Mouse (Mus musculus) heart, embryonic 16.5 days (tissue): ENCODE data around the gene Elovl5. TPM values are rescaled to one million over a fixed set of nuclear protein-coding genes. Genes with fewer than 3 reads are reported as not detected.
A peak's percentile ranks its signal among the peaks of the same experiment; 100 is the strongest.
"Not testable (repeated sequence)": the region's sequence is repeated elsewhere in the genome, so short reads cannot be mapped to it uniquely, and the experiment has no call there.

ENCODE experiments used
- ATAC-seq: fragments of 200-750 bp; cut with Nextera tagmentation; replicated peaks from 2 replicates; pipeline ENCODE4 v1.8.0; 2017; ENCODE audit warnings: moderate number of reproducible peaks; ENCODE audit not compliant: insufficient read depth, low FRiP score; ENCODE audit errors: extremely low read depth
- H3K27ac ChIP-seq: fragments of 300-500 bp; sonication (generic); 2 replicates; pipeline ENCODE4 v1.5.1; 2014; ENCODE audit warnings: mild to moderate bottlenecking, low read length, control low read depth, moderate library complexity
- H3K27me3 ChIP-seq: fragments of 300-500 bp; sonication (generic); 2 replicates; pipeline ENCODE4 v1.6.1; 2014; ENCODE audit warnings: low read length, mixed read lengths; ENCODE audit not compliant: control insufficient read depth, insufficient read depth
- H3K36me3 ChIP-seq: fragments of 300-500 bp; sonication (generic); 2 replicates; pipeline ENCODE4 v1.6.1; 2014; ENCODE audit not compliant: control insufficient read depth, insufficient read depth
- H3K4me1 ChIP-seq: fragments of 300-500 bp; sonication (generic); 2 replicates; pipeline ENCODE4 v1.6.1; 2014; ENCODE audit warnings: low read length, mixed read lengths; ENCODE audit not compliant: control insufficient read depth, insufficient read depth
- H3K4me2 ChIP-seq: fragments of 300-500 bp; sonication (generic); 2 replicates; pipeline ENCODE4 v1.6.1; 2014; ENCODE audit warnings: low read depth, mild to moderate bottlenecking, control low read depth, low read length
- H3K4me3 ChIP-seq: fragments of 300-500 bp; sonication (generic); 2 replicates; pipeline ENCODE4 v1.5.1; 2014; ENCODE audit warnings: mild to moderate bottlenecking, control low read depth, low read length
- H3K9ac ChIP-seq: fragments of 300-500 bp; sonication (generic); 2 replicates; pipeline ENCODE4 v1.6.1; 2014; ENCODE audit warnings: low read length, control low read depth
- H3K9me3 ChIP-seq: fragments of 300-500 bp; sonication (generic); replicated peaks from 2 replicates; pipeline ENCODE4 v1.6.1; 2016; ENCODE audit warnings: low read length; ENCODE audit not compliant: control insufficient read depth
- WGBS: fragments of 180-500 bp; shearing (Covaris S2); extraction: QIAGEN DNeasy Blood & Tissue Kit; methylation state at CpG from one replicate; pipeline ENCODE4 v1.1.7; 2014; 5-methylcytosine and 5-hydroxymethylcytosine counted together
- polyA plus RNA-seq: library from polyadenylated mRNA; unstranded; fragments of >200 nt; fragmentation: Nextera tagmentation; extraction: Ambion mirVana; gene quantifications from 2 replicates; pipeline ENCODE4 v1.2.1, GENCODE M21; 2015

Elovl5 gene
- polyA plus RNA-seq, 1 experiment from 2014 or later = 67.3 TPM

DNA sequence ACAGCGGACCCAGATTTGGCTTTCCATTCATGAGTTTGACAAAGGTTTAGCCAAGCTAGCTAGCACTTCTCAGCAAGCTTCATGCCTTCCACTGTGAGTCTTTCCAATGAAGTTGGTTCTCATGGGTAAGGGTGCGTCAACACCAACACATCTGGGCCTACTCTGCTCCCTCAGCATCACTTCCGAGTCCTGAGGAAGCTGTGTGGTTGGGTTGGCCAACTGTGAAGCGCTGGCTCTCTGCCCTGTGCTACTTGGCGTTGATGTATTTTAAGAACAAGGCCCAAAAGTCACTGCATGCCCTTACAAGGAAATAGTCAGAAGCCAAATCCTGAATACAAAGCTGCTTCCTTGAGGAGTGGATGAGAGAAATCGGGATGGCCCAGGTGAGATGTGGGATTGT, 75.1 kb downstream of the Elovl5 start:
- no peak overlapping the region for H3K4me2 ChIP-seq
- H3K4me3 ChIP-seq = no peak overlapping the region
- no peak overlapping the region for H3K9ac ChIP-seq
- 80% methylated on average over 6 of the region's 6 CpGs for WGBS
- no peak overlapping the region for H3K27ac ChIP-seq
- ATAC-seq = no peak
- peaks cover 6% of the 10 kb centered on the region; the same call in 1 of the 2 replicates for H3K4me1 ChIP-seq
- H3K27me3 ChIP-seq = no peaks in the 10 kb centered on the region
- no peaks in the 10 kb centered on the region for H3K36me3 ChIP-seq
- no peaks in the 10 kb centered on the region for H3K9me3 ChIP-seq

DNA sequence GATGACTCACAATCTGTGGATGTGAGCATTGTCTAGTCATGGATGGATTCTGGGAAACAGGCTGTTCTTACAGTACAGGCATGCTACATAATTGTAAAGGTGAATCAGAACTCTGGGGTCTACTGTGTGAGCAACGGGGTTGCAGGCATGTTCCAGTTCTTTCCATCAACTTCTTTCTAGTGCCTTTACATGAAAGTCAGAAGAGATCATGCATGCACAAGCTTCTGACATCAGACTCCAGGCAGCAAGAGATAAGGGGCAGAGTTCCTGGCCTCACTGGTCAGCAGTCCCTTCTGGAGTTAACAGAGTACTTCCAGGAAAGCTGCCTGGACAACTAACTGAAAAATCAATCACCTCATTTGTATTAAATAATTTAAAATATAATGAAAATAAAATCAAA, 75.9 kb downstream of the Elovl5 start:
- H3K27ac ChIP-seq = no peak overlapping the region

GRCm38 (mm10) chr9:77993538-77994255, 76.5 kb downstream of the Elovl5 start:
- not testable (repeated sequence) for H3K9me3 ChIP-seq, H3K27ac ChIP-seq, ATAC-seq, H3K4me3 ChIP-seq, H3K4me2 ChIP-seq, H3K36me3 ChIP-seq, H3K4me1 ChIP-seq, H3K27me3 ChIP-seq, H3K9ac ChIP-seq
- WGBS = 86% methylated on average over 2 of the region's 2 CpGs

More for the DNA sequence above, 75.9 kb downstream of the Elovl5 start:
- ATAC-seq = no peak
- no peak overlapping the region for H3K4me3 ChIP-seq
- WGBS = 24% methylated on average over 1 of the region's 1 CpGs
- H3K4me2 ChIP-seq = no peak overlapping the region
- no peak overlapping the region for H3K9ac ChIP-seq
- peaks cover 6% of the 10 kb centered on the region; the same call in 1 of the 2 replicates for H3K4me1 ChIP-seq
- H3K36me3 ChIP-seq = no peaks in the 10 kb centered on the region
- no peaks in the 10 kb centered on the region for H3K27me3 ChIP-seq
- H3K9me3 ChIP-seq = no peaks in the 10 kb centered on the region

- Histone ChIP-seq H3K9me3 (no peaks in the 10 kb centered on the region), H3K27ac (no peak overlapping the region), H3K9ac (no peak overlapping the region), H3K27me3 (no peaks in the 10 kb centered on the region), H3K4me2 (no peak overlapping the region), H3K4me1 (peaks cover 6% of the 10 kb centered on the region; the same call in 1 of the 2 replicates), H3K4me3 (no peak overlapping the region), H3K36me3 (no peaks in the 10 kb centered on the region)
- 72% methylated on average over 9 of the region's 9 CpGs for WGBS
- ATAC-seq = no peak
Observed at GRCm38 (mm10) chr9:77995235-77995634, 78.1 kb downstream of the Elovl5 start.

DNA sequence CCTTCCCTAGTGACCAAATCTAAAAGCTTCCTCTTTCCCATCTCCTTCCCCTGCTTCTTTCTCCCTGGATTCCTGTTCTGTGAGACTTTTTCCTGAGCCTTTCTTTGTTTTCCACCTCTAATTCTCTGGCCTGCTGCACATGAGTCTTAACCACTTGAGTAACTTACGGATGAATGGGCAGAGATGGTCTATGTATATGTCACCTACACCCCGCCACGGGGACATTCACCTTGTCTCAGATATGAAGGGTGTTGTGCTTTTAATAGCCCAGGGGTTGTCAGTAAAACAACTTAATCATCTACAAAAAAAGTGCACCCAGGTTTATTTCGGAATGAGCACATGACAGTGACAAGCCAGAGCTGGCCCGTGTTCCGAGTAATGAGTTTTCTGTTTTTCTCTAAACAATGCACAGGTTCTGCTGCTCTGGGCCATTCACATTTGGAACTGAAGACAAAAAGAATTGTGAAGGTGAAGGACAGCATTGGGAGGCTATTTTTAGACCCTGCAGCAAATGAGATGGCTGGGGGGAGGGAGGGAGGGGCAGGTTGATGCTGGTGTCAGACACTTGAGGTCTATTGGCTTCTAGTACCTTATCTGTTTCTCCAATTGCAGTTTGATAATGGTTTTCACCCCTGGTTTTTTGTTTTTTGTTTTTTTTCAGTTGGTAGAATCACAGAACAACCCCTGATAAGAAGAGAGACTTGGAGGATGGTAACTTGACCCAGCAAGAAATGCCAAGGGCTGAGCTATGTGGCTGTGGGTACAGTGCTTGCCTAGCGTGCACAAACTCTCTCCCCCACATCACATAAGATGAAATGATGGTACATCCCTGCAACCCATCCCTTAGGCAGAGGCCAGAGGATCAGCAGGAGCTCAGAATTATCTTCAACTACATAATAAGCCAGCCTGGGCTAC, 83.7 kb downstream of the Elovl5 start:
- WGBS = 46% methylated on average over 7 of the region's 7 CpGs
- Histone ChIP-seq H3K27ac (peak overlapping the region; percentile 88), H3K4me3 (no peak overlapping the region), H3K4me1 (peaks cover 12% of the 10 kb centered on the region; the same call in 1 of the 2 replicates), H3K27me3 (no peaks in the 10 kb centered on the region), H3K36me3 (no peaks in the 10 kb centered on the region), H3K9me3 (no peaks in the 10 kb centered on the region), H3K9ac (no peak overlapping the region), H3K4me2 (peak overlapping the region; percentile 35)
- ATAC-seq = peak; percentile 86

DNA sequence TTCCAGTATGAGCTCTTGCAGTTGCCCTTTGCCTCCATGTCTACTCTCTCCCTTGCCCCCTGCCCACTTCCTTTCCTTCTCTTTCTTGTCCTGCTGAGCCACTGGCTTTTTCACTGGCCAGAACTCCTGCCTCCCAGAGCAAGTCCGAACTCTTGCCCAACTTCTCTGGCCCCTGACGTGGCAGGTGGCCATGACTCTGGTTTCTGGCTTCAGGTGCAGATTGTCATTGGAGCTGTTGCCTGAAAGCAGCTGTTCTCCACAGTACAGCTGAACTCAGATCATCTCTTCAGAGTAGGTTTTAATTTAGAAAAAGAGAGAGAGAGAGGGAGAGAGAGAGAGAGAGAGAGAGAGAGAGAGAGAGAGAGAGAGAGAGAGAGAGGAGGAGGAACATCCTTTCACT, 86.1 kb downstream of the Elovl5 start:
- H3K36me3 ChIP-seq = no peaks in the 10 kb centered on the region
- H3K4me3 ChIP-seq = no peak overlapping the region
- H3K9me3 ChIP-seq = no peaks in the 10 kb centered on the region
- ATAC-seq = no peak
- WGBS = 91% methylated on average over 2 of the region's 2 CpGs
- no peak overlapping the region for H3K4me2 ChIP-seq
- H3K9ac ChIP-seq = no peak overlapping the region
- no peaks in the 10 kb centered on the region for H3K27me3 ChIP-seq
- no peak overlapping the region for H3K27ac ChIP-seq
- peaks cover 19% of the 10 kb centered on the region for H3K4me1 ChIP-seq

DNA sequence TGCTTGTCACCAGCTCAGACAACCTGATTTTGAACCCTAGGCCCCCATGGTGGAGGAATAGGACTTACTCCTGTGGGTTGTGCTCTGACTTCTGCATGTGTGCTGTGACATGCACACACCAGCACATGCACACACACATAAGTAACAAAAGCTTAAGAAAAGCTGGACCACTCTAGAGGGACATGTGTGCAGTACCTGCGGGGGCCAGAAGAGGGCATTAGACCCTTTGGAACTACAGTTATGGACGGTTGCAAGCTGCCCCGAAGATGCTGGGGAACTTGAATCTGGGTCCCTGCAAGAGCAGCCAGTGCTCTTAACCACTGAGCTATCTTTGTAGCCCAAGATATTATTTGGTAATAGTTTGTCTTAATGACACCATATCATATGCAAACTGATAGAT, 88.3 kb downstream of the Elovl5 start:
- Histone ChIP-seq H3K27ac (no peak overlapping the region), H3K27me3 (no peaks in the 10 kb centered on the region), H3K36me3 (no peaks in the 10 kb centered on the region), H3K4me3 (no peak overlapping the region), H3K4me2 (no peak overlapping the region), H3K9me3 (no peaks in the 10 kb centered on the region), H3K9ac (no peak overlapping the region), H3K4me1 (peaks cover 19% of the 10 kb centered on the region)
- WGBS = 53% methylated on average over 3 of the region's 3 CpGs
- ATAC-seq = no peak

DNA sequence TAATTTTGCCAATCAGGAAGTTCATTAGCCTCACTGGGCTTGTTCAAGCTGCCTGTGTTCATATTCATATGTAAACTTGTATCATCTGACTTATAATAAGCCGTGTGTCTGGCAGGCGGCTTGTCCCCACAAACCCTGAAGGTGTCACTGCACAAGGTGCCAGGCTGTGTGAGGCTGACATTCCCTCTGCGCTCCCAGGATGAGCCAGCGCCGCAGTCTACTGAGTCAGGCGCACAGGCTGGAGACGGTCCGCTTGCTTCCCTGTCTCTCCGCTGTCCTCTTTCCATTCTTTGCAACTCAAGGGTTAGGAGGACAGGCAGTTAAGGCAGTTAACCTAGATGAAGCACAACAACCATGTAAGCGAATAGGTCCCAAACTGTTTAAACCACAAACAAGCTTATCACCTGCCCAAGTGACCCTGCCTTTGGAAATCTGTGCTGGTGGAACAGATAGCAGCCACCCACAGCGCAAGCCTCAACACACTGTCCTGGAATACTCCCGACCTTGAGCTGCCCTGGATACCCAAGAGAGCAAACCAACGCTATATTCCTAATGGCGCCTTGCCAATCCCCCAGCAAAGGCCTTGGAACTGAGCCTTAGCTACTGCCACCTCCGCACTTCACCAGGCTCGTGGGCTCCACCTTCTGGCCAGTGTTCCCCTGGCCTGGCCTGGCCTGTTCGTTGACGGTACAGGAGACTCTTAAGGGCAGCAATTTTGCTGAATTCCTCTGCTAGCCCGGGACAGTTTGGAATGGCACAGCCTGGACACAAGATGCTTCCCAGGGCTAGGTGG, 89.2 kb downstream of the Elovl5 start:
- Histone ChIP-seq H3K4me2 (no peak overlapping the region), H3K9ac (no peak overlapping the region), H3K36me3 (no peaks in the 10 kb centered on the region), H3K27me3 (no peaks in the 10 kb centered on the region), H3K9me3 (no peaks in the 10 kb centered on the region), H3K4me3 (no peak overlapping the region), H3K4me1 (peaks cover 10% of the 10 kb centered on the region), H3K27ac (peak overlapping the region; percentile 58)
- ATAC-seq = peak; percentile 84
- 42% methylated on average over 19 of the region's 19 CpGs for WGBS
